Mouse (Mus musculus) forelimb bud, embryonic 11.5 days (tissue): ENCODE results near the gene Myf5.

Experiments used
- DNase-seq: peaks from one replicate; pipeline ENCODE4 v3.0.0-alpha.2; 2012; ENCODE audit warnings: low read depth, low spot score

Myf5 gene

DNA sequence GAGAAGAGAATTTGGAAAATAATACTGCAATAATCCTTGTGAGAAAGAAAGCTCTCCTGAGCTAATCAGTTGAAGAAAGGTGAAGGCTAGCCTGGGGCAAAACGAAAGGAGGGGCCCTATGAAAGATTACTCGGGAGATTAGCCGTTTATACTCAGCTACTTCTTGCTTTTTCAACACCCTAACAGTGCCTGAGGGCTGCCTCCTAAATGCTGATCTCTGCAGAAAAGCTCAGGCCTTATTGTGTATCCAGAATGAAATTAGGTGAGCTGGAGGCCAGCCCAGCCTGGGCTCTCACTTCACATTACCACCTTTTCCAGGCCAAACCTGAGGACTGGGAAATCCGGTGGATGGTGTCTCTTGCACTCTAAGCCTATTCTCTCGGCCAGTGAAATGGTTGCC is 49.0 kb downstream of the Myf5 start:
- no peak for DNase-seq
